Mouse (Mus musculus) limb, embryonic 10.5 days (tissue): ENCODE data around the gene Rbm10. TPM values are rescaled to one million over a fixed set of nuclear protein-coding genes. Genes with fewer than 3 reads are reported as not detected.

Source experiments
- DNase-seq: peaks from one replicate; pipeline ENCODE4 v3.0.0-alpha.2; 2017; ENCODE audit warnings: low spot score
- H3K27ac ChIP-seq: fragments of 300-500 bp; sonication (generic); 2 replicates; pipeline ENCODE4 v1.5.1; 2016; ENCODE audit warnings: mild to moderate bottlenecking
- H3K27me3 ChIP-seq: fragments of 300-500 bp; sonication (generic); 2 replicates; pipeline ENCODE4 v1.6.1; 2016; ENCODE audit warnings: low read depth, mild to moderate bottlenecking; ENCODE audit not compliant: poor library complexity, severe bottlenecking
- H3K36me3 ChIP-seq: fragments of 300-500 bp; sonication (generic); 2 replicates; pipeline ENCODE4 v1.6.1; 2016; ENCODE audit warnings: mild to moderate bottlenecking, moderate library complexity
- H3K4me1 ChIP-seq: fragments of 300-500 bp; sonication (generic); 2 replicates; pipeline ENCODE4 v1.6.1; 2016
- H3K4me3 ChIP-seq: fragments of 300-500 bp; sonication (generic); 2 replicates; pipeline ENCODE4 v1.5.1; 2016; ENCODE audit warnings: mild to moderate bottlenecking, moderate library complexity
- H3K9me3 ChIP-seq: fragments of 300-500 bp; sonication (generic); replicated peaks from 2 replicates; pipeline ENCODE4 v1.6.1; 2016; ENCODE audit warnings: mild to moderate bottlenecking
- WGBS: fragments of 180-500 bp; shearing (Covaris S2); methylation state at CpG from one replicate; pipeline ENCODE4 v1.1.7; 2016; 5-methylcytosine and 5-hydroxymethylcytosine counted together
- polyA plus RNA-seq: library from polyadenylated mRNA; unstranded; fragments of >200 nt; fragmentation: Nextera tagmentation; extraction: Ambion mirVana; gene quantifications from 2 replicates; pipeline ENCODE4 v1.2.1, GENCODE M21; 2016

Rbm10 gene
- polyA plus RNA-seq, 1 experiment from 2014 or later, result 111 TPM

DNA sequence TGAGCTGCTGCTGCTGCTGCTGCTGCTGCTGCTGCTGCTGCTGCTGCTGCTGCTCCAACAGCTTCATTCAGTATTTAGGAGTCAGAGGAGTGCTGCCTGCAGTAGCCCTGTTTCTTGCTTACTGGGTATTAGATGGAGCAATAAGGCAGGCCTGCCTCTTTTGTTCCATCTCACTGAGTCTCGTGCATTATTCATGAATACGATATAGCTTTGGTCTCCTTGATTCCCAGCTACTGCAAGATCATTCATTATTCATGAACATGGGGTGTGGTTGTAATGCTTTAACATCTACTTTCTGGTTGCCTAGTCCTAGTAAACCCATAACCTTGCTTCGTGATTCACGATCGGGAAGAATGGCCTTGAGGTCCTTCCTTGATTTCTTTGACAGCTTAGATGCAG lies 45.0 kb downstream of the Rbm10 start:
- H3K36me3 ChIP-seq, result peaks cover 25% of the 10 kb centered on the region
- DNase-seq, result no peak
- 0 out of 2 replicates have a peak, but pooled peaks cover 5% of the 10 kb centered on the region for H3K4me1 ChIP-seq
- H3K27me3 ChIP-seq, result no peaks in the 10 kb centered on the region
- H3K4me3 ChIP-seq, result peak overlapping the region; percentile 71; the same call in 1 of the 2 replicates
- no peak overlapping the region for H3K27ac ChIP-seq
- no peaks in the 10 kb centered on the region for H3K9me3 ChIP-seq
- 22% methylated on average over 5 of the region's 5 CpGs for WGBS

DNA sequence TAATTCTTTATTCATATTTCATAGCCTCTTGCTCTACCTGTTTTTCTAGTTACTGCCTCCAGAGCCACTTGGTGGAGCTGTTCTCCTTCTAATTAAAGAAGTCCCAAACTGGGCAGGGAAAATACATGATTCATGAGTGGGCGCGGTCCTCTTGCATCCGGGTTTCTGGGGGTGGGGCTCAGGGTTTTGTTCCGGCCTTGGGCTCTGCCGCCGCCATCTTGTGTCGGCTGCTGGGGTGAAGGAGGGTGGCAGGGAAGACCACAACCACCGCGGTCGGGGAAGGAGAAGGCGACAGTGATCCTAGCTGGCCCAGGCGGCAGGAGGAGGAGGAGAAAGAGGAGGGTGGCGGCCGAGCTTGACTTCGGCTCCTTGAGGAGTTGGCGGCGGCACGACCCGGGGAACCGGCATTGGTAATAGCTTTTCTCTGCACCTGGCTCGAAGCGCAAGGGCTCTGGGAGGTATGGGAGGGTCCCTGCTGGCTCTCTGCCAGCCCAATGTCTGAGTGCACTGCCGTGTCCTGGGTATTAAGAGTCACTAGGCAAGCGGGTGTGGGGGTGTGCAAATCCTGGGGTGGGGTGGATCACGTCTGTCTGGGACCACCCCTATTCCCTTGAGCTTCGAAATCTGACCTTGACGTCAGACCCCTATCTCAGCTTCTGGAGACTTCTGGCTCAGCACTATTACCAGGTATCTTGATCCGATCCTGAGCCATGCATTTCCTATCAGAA lies 45.6 kb downstream of the Rbm10 start:
- DNase-seq, result peak; percentile 85
- Histone ChIP-seq H3K36me3 (peaks cover 31% of the 10 kb centered on the region), H3K4me3 (peak overlapping the region; percentile 71), H3K4me1 (0 out of 2 replicates have a peak, but pooled peaks cover 5% of the 10 kb centered on the region), H3K27ac (peak overlapping the region; percentile 87), H3K27me3 (no peaks in the 10 kb centered on the region), H3K9me3 (no peaks in the 10 kb centered on the region)
- 15% methylated on average over 25 of the region's 28 CpGs for WGBS

DNA sequence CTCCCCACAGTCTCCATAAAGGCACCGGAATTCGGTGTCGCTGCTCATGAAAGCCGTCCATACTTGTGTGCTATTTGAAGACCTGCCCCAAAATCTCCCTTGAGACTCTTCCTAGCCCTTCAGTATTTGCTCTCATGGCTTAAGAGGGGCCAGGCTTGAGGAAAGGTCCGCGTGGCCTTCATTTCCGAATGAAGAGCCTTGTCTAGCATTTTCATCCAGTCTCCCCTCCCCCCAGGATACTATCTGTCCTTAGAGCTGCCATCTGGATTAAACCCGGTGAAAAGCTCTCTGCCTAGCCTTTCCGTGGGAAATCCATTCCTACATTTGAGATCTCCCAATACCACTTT lies 46.1 kb downstream of the Rbm10 start:
- H3K36me3 ChIP-seq, result peaks cover 36% of the 10 kb centered on the region
- 0 out of 2 replicates have a peak, but pooled peaks cover 5% of the 10 kb centered on the region for H3K4me1 ChIP-seq
- peak overlapping the region; percentile 87 for H3K27ac ChIP-seq
- H3K4me3 ChIP-seq, result peak overlapping the region; percentile 71
- WGBS, result 13% methylated on average over 9 of the region's 9 CpGs
- no peak for DNase-seq
- no peaks in the 10 kb centered on the region for H3K27me3 ChIP-seq
- no peaks in the 10 kb centered on the region for H3K9me3 ChIP-seq

DNA sequence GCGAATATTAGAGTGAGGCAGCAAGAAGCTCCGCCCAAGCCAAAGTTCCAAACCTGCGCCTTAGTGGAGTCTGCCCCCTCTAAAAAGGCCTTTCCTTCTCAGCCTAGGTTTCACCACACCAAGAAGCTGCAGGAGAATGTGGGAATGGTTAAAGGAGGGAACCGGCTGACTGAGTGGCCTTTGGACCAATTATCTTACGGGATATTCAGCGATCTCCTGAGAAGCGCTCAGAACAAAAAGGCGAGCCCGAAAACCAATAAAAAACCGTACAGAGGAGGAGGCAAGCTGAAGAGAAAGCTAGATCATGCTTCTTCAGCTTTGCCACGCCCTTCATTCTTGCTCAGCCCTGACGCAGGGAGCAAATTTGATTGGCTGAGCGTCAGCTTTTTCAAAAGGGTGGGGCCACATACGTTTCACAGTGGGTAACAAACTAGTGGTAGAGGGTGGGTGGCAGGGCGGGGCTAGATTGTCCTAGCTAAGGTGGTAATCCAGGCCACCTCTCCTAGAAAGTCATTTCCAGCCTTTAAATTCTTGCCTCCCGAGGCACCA lies 70.3 kb downstream of the Rbm10 start, which contains the start of gene Cdk16:
Gene Cdk16 (plus strand): TSS at position 436 of the 549 bp plus-strand sequence.
- Histone ChIP-seq H3K27ac (peak within 1 kb of the TSS; percentile 94), H3K36me3 (peaks cover 28% of the 10 kb centered on the region), H3K4me3 (peak within 1 kb of the TSS; percentile 68), H3K27me3 (no peaks in the 10 kb centered on the region), H3K9me3 (no peaks in the 10 kb centered on the region), H3K4me1 (0 out of 2 replicates have a peak, but pooled peaks cover 7% of the 10 kb centered on the region)
- peak; percentile 70 for DNase-seq
- 10% methylated on average over 16 of the region's 16 CpGs for WGBS

DNA sequence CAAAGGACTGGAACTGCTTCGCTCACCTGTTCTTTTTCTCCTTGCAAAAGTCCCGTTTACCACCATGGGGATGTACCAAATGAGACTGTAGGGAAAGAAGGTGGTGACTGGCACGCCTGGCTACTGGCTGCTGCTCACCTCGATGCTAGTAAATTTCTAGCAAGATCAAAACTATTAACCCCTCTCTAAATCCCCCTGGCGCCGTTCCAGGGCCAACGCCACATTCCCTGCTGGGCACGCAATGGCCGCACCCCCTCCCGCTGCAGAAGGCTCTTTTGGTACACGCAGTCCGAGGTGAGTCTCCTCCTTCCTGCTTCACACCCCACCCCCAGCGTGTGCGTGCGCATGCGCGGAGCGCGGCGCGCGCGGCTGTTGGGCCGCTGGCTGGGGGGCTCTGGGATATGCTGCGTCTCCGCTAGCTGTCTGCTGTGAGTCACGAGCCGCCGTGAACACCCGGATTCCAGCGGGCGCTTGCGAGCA lies 70.8 kb downstream of the Rbm10 start:
- 14% methylated on average over 21 of the region's 33 CpGs for WGBS
- H3K27ac ChIP-seq, result peak overlapping the region; percentile 94
- H3K4me3 ChIP-seq, result peak overlapping the region; percentile 68
- 0 out of 2 replicates have a peak, but pooled peaks cover 7% of the 10 kb centered on the region for H3K4me1 ChIP-seq
- peak; percentile 84 for DNase-seq
- H3K36me3 ChIP-seq, result peaks cover 28% of the 10 kb centered on the region
- no peaks in the 10 kb centered on the region for H3K9me3 ChIP-seq
- no peaks in the 10 kb centered on the region for H3K27me3 ChIP-seq

DNA sequence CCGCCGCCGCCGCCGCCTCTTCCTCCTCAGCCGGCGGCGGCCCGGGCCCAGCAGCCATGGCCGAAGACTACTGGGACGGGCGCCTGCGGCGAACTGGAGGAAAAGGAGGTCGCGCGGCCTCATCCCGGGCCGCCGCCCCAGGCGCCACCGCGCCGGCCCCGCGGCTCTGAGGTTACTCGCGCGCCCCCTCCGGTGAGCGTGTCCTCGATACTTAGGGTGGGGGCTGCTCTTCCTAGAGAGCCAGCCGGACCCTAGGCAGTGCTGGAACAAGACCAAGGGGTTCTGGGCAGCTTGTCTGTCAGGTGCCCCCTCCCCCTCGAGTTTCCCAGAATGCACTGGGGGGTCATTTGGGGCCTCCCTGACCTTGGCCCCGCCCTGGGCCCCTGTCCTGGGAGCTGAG lies 71.3 kb downstream of the Rbm10 start:
- DNase-seq, result peak; percentile 62
- H3K4me1 ChIP-seq, result 0 out of 2 replicates have a peak, but pooled peaks cover 7% of the 10 kb centered on the region
- H3K27me3 ChIP-seq, result no peaks in the 10 kb centered on the region
- peak overlapping the region; percentile 68 for H3K4me3 ChIP-seq
- H3K9me3 ChIP-seq, result no peaks in the 10 kb centered on the region
- 9% methylated on average over 30 of the region's 35 CpGs for WGBS
- H3K27ac ChIP-seq, result peak overlapping the region; percentile 94
- peaks cover 29% of the 10 kb centered on the region for H3K36me3 ChIP-seq

DNA sequence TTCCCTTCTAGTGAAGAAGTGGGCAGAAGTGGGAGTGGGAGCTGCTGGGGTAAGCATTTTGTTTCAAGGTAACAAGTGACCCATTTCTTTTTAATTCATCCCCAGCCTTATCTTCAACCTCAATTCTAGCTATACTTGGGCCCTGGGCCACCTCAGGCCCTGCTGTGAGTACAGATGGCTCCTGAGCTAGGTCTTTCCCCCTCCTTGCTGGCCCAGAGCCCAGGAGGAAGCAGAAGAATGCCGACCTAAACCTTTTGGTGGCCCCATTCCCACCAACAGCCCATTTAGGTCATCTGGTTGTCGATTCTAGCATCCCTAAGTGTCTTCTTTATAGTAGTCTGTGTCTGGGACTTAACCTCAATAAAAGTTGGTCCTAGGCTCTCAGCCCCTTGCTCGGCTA lies 74.3 kb downstream of the Rbm10 start:
- Histone ChIP-seq H3K4me1 (0 out of 2 replicates have a peak, but pooled peaks cover 7% of the 10 kb centered on the region), H3K4me3 (no peak overlapping the region), H3K9me3 (no peaks in the 10 kb centered on the region), H3K27me3 (no peaks in the 10 kb centered on the region), H3K36me3 (peaks cover 50% of the 10 kb centered on the region), H3K27ac (no peak overlapping the region)
- 69% methylated on average over 3 of the region's 3 CpGs for WGBS
- no peak for DNase-seq

DNA sequence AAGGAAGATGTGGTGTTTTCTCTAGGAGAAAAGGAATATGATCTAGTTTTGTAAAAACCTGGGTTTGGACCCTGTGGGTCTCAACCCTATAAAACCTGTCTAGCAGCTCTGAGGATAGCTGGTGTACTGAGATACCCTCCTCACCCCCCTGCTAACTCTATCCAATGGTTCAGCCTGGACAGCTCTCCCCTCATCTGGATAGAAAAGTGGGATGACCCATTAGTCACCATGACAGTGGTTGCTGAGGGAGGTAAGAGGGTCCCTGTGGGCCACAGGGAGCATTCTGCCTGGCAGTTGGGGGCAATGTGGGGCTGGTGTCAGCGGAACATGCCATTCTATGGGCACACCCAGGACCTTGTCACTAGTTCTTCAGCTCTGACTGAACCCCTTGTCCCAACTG lies 75.3 kb downstream of the Rbm10 start:
- Histone ChIP-seq H3K4me3 (no peak overlapping the region), H3K36me3 (peaks cover 61% of the 10 kb centered on the region), H3K27ac (no peak overlapping the region), H3K4me1 (0 out of 2 replicates have a peak, but pooled peaks cover 7% of the 10 kb centered on the region), H3K9me3 (no peaks in the 10 kb centered on the region), H3K27me3 (no peaks in the 10 kb centered on the region)
- 89% methylated on average over 1 of the region's 1 CpGs for WGBS
- no peak for DNase-seq

DNA sequence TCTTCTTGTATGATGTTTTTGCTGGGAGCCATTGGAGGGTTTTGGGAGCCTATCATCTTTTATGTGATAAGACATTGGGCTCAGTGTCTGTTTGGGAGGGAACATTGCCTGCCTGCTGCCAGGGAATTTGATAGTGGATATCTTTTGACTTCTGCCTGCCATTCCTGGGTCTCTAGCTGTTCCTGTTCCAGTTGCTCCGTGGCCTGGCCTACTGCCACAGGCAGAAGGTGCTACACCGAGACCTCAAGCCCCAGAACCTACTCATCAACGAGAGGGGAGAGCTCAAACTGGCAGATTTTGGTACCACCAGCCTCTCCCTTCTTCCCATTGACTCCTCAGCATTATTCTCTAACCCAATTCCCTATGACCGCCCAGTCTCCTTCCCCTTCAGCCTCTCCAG lies 78.5 kb downstream of the Rbm10 start:
- DNase-seq, result no peak
- no peaks in the 10 kb centered on the region for H3K27me3 ChIP-seq
- H3K4me1 ChIP-seq, result no peaks in the 10 kb centered on the region
- H3K4me3 ChIP-seq, result no peak overlapping the region
- H3K27ac ChIP-seq, result no peak overlapping the region
- 90% methylated on average over 4 of the region's 4 CpGs for WGBS
- H3K36me3 ChIP-seq, result peaks cover 83% of the 10 kb centered on the region
- H3K9me3 ChIP-seq, result no peaks in the 10 kb centered on the region

Other genes with a start within 250 kb of the Rbm10 start
- 11.7 and 12.6 TPM in 2 replicates for gene Jade3, start 191.8 kb upstream of the Rbm10 start, polyA plus RNA-seq
- gene Rgn, start 67.7 kb upstream of the Rbm10 start, polyA plus RNA-seq, result 0.20 and 0.21 TPM in 2 replicates
- 181 and 186 TPM in 2 replicates for gene Ndufb11, start 116 bp downstream of the Rbm10 start, polyA plus RNA-seq
- gene Uba1, start 40.8 kb downstream of the Rbm10 start, polyA plus RNA-seq, result 228 and 240 TPM in 2 replicates
- gene Cdk16, start 70.5 kb downstream of the Rbm10 start, polyA plus RNA-seq, result 124 and 134 TPM in 2 replicates
- gene Usp11, start 86.4 kb downstream of the Rbm10 start, polyA plus RNA-seq, result 39.3 and 49.4 TPM in 2 replicates
- 80.8 and 96.4 TPM in 2 replicates for gene Araf, start 180.3 kb downstream of the Rbm10 start, polyA plus RNA-seq